15 mouse cellular contexts compared by ENCODE assay signal in genomic region chr19:24266046-24266830, GRCm38 (mm10). TPM values are rescaled to one million over a fixed set of nuclear protein-coding genes. Genes with fewer than 3 reads are reported as not detected.
DNase-seq lines count a peak whose midpoint lies in the region; ATAC-seq and TF ChIP-seq lines count a peak whose summit lies in the region.
"Had no signal": no experiment of that assay in that cellular context is flagged by ENCODE, and none has a peak within 500 bp of the region (broad histone marks: within the 10 kb centered on the region; RNA-seq: fewer than 3 reads in every experiment).

No protein-coding gene starts in this region.

- H3K4me1 ChIP-seq in midbrain, postnatal 0 days (ENCODE audit: insufficient read depth, low read length): no peaks in the 10 kb centered on the region
- peaks cover 43% of the 10 kb centered on the region for H3K4me1 ChIP-seq in midbrain, embryonic 10.5 days
- peaks cover 2% of the 10 kb centered on the region; the same call in 1 of the 2 replicates for H3K4me1 ChIP-seq in kidney, embryonic 14.5 days (ENCODE audit: control insufficient read depth, insufficient read depth, low read length)
- peaks cover 14% of the 10 kb centered on the region for H3K4me1 ChIP-seq in liver, embryonic 12.5 days
- H3K4me1 ChIP-seq: limb, embryonic 15.5 days had no signal

- no peak for ATAC-seq in midbrain, postnatal 0 days (ENCODE audit: low FRiP score)
- no peak for ATAC-seq in kidney, embryonic 14.5 days (ENCODE audit: low FRiP score, low TSS enrichment)
- ATAC-seq in liver, embryonic 12.5 days: peak; percentile 42; the same call in 1 of the 2 replicates
- ATAC-seq in erythroid progenitor cell, adult 5-6 weeks (replicated peaks; ENCODE audit: low FRiP score, poor library complexity, severe bottlenecking): no peak

- no peaks in the 10 kb centered on the region for H3K9me3 ChIP-seq in midbrain, postnatal 0 days (ENCODE audit: low read length)
- no peaks in the 10 kb centered on the region for H3K9me3 ChIP-seq in midbrain, embryonic 10.5 days (replicated peaks)
- H3K9me3 ChIP-seq in kidney, embryonic 14.5 days (ENCODE audit: control insufficient read depth, low read length): no peaks in the 10 kb centered on the region
- H3K9me3 ChIP-seq in liver, embryonic 12.5 days (replicated peaks): no peaks in the 10 kb centered on the region
- H3K9me3 ChIP-seq: hindbrain, embryonic 12.5 days; limb, embryonic 15.5 days; midbrain, embryonic 12.5 days; neural tube, embryonic 12.5 days had no signal

- no peak overlapping the region for H3K4me2 ChIP-seq in midbrain, postnatal 0 days (ENCODE audit: low read depth, low read length, poor library complexity, severe bottlenecking)
- H3K4me2 ChIP-seq in kidney, embryonic 14.5 days (replicated peaks; ENCODE audit: low read depth, low read length): no peak overlapping the region
- H3K4me2 ChIP-seq in liver, embryonic 12.5 days: no peak overlapping the region
- H3K4me2 ChIP-seq: heart, embryonic 11.5 days; hindbrain, embryonic 12.5 days; limb, embryonic 15.5 days; midbrain, embryonic 12.5 days; neural tube, embryonic 12.5 days had no signal

- peak; percentile 33 for TF ChIP-seq CTCF in midbrain, postnatal 0 days (IDR thresholded peaks at IDR 0.05)

- H3K4me3 ChIP-seq in midbrain, postnatal 0 days (ENCODE audit: low read depth, low read length): no peak overlapping the region
- no peak overlapping the region for H3K4me3 ChIP-seq in midbrain, embryonic 10.5 days
- H3K4me3 ChIP-seq in kidney, embryonic 14.5 days (ENCODE audit: low read length): no peak overlapping the region
- H3K4me3 ChIP-seq in liver, embryonic 12.5 days: no peak overlapping the region
- H3K4me3 ChIP-seq: hindbrain, embryonic 12.5 days; limb, embryonic 15.5 days; midbrain, embryonic 12.5 days; neural tube, embryonic 12.5 days had no signal

- no peak overlapping the region for H3K9ac ChIP-seq in midbrain, postnatal 0 days (replicated peaks; ENCODE audit: low read length, poor library complexity, severe bottlenecking)
- H3K9ac ChIP-seq in kidney, embryonic 14.5 days (ENCODE audit: low read depth, low read length): no peak overlapping the region
- H3K9ac ChIP-seq in liver, embryonic 12.5 days: no peak overlapping the region
- H3K9ac ChIP-seq: hindbrain, embryonic 12.5 days; limb, embryonic 15.5 days; midbrain, embryonic 12.5 days; neural tube, embryonic 12.5 days had no signal

- H3K27ac ChIP-seq in midbrain, postnatal 0 days (ENCODE audit: low read depth, low read length): no peak overlapping the region
- H3K27ac ChIP-seq in midbrain, embryonic 10.5 days (replicated peaks): no peak overlapping the region
- H3K27ac ChIP-seq in kidney, embryonic 14.5 days (ENCODE audit: low read depth, low read length): peak overlapping the region; percentile 55; the same call in 1 of the 2 replicates
- H3K27ac ChIP-seq in liver, embryonic 12.5 days: peak overlapping the region; percentile 61
- H3K27ac ChIP-seq: hindbrain, embryonic 12.5 days; limb, embryonic 15.5 days; midbrain, embryonic 12.5 days; neural tube, embryonic 12.5 days had no signal

- H3K36me3 ChIP-seq in midbrain, postnatal 0 days (ENCODE audit: insufficient read depth, low read length): no peaks in the 10 kb centered on the region
- H3K36me3 ChIP-seq in midbrain, embryonic 10.5 days: peaks cover 61% of the 10 kb centered on the region
- H3K36me3 ChIP-seq in kidney, embryonic 14.5 days (ENCODE audit: control insufficient read depth, insufficient read depth, low read length): peaks cover 24% of the 10 kb centered on the region; the same call in 1 of the 2 replicates
- peaks cover 96% of the 10 kb centered on the region for H3K36me3 ChIP-seq in liver, embryonic 12.5 days

- DNase-seq in midbrain, postnatal 0 days (ENCODE audit: low spot score): no peak
- no peak for DNase-seq in midbrain, embryonic 10.5 days (ENCODE audit: low spot score)
- DNase-seq in testis, postnatal 14 days (ENCODE audit: low spot score): no peak
- DNase-seq in cerebellum, postnatal 4 days (ENCODE audit: low spot score in 2 of 2): no peak
- no peak for DNase-seq in cerebellum, adult 9-11 months
- DNase-seq: adrenal gland, postnatal 10 days; thymus, postnatal 36 days had no signal

- H3K27me3 ChIP-seq in midbrain, postnatal 0 days (ENCODE audit: insufficient read depth, low read length): no peaks in the 10 kb centered on the region
- H3K27me3 ChIP-seq in midbrain, embryonic 10.5 days (ENCODE audit: low read depth, poor library complexity, severe bottlenecking): no peaks in the 10 kb centered on the region
- H3K27me3 ChIP-seq in kidney, embryonic 14.5 days (ENCODE audit: control insufficient read depth, insufficient read depth, low read length): no peaks in the 10 kb centered on the region
- H3K27me3 ChIP-seq in liver, embryonic 12.5 days (replicated peaks): no peaks in the 10 kb centered on the region
- H3K27me3 ChIP-seq: hindbrain, embryonic 12.5 days; limb, embryonic 15.5 days; midbrain, embryonic 12.5 days; neural tube, embryonic 12.5 days had no signal

- WGBS in midbrain, postnatal 0 days: 88% methylated on average over 7 of the region's 7 CpGs
- WGBS in midbrain, embryonic 10.5 days: 95% methylated on average over 7 of the region's 7 CpGs
- 72% methylated on average over 7 of the region's 7 CpGs for WGBS in kidney, embryonic 14.5 days
- WGBS in liver, embryonic 12.5 days (ENCODE audit: insufficient replicate concordance): 77% methylated on average over 7 of the region's 7 CpGs

RNA-seq across cellular contexts. Expression of gene Fxn, which starts 14.2 kb away (rescaled TPM):
- 24.6 and 25.4 TPM in 2 replicates for total RNA-seq in midbrain, postnatal 0 days (2014; rRNA removed)
- polyA plus RNA-seq in midbrain, postnatal 0 days (2015; fragmentation: Nextera tagmentation; extraction: Ambion mirVana): 42.5 and 43.7 TPM in 2 replicates
- 54.3 and 55.9 TPM in 2 replicates for polyA plus RNA-seq in midbrain, embryonic 10.5 days (2016; fragmentation: Nextera tagmentation; extraction: Ambion mirVana)
- polyA plus RNA-seq in kidney, embryonic 14.5 days (2014; fragmentation: Nextera tagmentation; extraction: Ambion mirVana): 57.8 and 62.0 TPM in 2 replicates
- polyA plus RNA-seq in liver, embryonic 12.5 days (2016; fragmentation: Nextera tagmentation; extraction: Ambion mirVana): 67.9 and 73.6 TPM in 2 replicates
- 26.4 and 31.7 TPM in 2 replicates for total RNA-seq in erythroid progenitor cell, adult 5-6 weeks (2015; ENCODE audit: low replicate concordance)
- 20.0 and 25.9 TPM in 2 replicates for total RNA-seq in erythroid progenitor cell, adult 5-6 weeks (2017; ENCODE audit: low replicate concordance)

RNA-seq across cellular contexts. Expression of gene Tjp2, which starts 41.4 kb away (rescaled TPM):
- 18.2 and 18.7 TPM in 2 replicates for total RNA-seq in midbrain, postnatal 0 days (2014; rRNA removed)
- 11.0 and 11.2 TPM in 2 replicates for polyA plus RNA-seq in midbrain, postnatal 0 days (2015; fragmentation: Nextera tagmentation; extraction: Ambion mirVana)
- polyA plus RNA-seq in midbrain, embryonic 10.5 days (2016; fragmentation: Nextera tagmentation; extraction: Ambion mirVana): 27.2 and 30.8 TPM in 2 replicates
- 18.3 and 34.9 TPM in 2 replicates for polyA plus RNA-seq in kidney, embryonic 14.5 days (2014; fragmentation: Nextera tagmentation; extraction: Ambion mirVana)
- 8.7 and 9.1 TPM in 2 replicates for polyA plus RNA-seq in liver, embryonic 12.5 days (2016; fragmentation: Nextera tagmentation; extraction: Ambion mirVana)
- not detected in 2 replicates for total RNA-seq in erythroid progenitor cell, adult 5-6 weeks (2015; ENCODE audit: low replicate concordance)
- 1.3 and 3.7 TPM in 2 replicates for total RNA-seq in erythroid progenitor cell, adult 5-6 weeks (2017; ENCODE audit: low replicate concordance)

Comparison
In these comparisons a context has a peak if more than half of its experiments do, and no peak if none do; other contexts are left out.
1. H3K27ac ChIP-seq: peak in kidney, embryonic 14.5 days (single experiment) and liver, embryonic 12.5 days (single experiment); none in midbrain, postnatal 0 days (single experiment) and midbrain, embryonic 10.5 days (single experiment).